Mouse (Mus musculus): ENCODE measurements around the gene Lrp4.

Lrp4 gene

DNA sequence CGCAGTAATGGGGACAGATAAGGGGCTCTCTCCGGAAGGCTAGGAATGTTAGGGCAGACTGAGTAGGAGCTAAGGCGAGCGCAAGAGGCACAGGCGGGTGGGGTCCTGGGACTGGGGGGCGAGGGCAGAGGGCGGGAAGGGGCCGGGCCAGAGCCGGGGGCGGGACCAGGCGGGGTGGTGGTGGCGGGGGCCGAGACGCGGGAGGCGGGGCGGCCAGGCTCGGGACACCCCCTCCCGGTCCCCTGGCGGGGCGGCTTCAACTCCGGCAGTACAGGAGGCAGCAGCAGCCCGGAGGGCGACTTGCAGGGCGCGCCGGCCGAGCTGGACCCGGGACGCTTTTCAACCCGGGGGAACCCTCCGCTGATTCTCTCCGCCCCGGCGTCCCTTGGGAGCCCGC is at the start of gene Lrp4:
Gene Lrp4 (plus strand): TSS at position 253 of the 397 bp plus-strand sequence.
- peak; percentile 44 for DNase-seq

DNA sequence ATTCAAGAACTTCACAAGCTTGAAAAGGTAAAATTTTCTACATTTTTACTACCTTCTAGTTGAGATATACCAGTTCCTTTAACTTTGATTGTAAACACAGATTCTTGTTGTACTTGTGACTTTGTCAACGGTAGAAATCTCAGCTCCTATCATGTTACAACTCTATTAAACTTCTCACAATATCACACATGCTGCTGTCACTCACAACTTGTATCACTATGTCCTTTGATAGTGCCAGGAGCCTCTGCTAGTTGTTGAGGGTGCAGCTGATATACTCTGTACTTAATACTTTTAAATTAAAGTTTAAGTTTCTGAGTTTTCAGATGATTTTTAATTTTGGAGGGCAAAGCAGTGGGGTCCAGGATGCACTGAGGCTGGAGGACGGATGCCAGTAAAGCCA is 49.3 kb upstream of the Lrp4 start:
- no peak for DNase-seq

DNA sequence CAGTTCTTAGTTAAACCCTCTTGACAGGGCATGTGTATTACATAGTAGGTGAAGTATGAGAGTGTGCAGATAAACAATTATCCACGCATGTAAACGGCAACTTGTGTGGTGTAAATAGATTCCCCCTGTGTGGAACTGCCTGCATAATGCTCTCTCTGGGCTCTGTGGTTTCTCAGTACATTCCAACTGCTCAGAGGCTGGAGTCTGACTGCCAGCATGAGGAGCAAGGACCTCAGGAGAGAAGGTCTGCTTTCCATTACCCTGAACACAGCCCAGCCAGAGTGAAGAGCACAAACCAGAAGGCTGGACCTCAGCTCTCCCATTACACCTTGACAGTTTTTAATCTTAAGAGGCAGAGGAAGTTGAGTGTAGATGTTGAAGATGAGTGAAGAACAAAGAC is 45.8 kb upstream of the Lrp4 start:
- no peak for DNase-seq

DNA sequence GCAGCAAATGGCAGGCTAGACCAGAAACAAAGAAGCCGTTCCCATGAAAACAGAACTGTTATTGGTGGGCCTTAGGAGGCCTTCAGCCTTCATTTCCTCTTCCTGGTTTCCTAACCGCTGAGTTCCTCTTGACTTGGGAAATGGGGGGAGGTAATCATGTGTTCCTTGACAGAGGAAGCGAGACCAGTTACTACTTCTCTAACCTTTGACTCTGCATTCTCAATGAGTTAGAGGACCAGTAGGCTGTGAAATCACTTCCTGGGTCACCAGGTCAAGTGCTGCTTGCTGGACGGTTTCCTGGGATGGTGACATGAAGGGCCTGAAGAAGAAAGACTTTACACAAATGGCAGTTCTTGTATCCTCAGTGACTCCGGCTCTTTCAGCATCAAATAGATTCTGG is 45.0 kb upstream of the Lrp4 start:
- peak; percentile 46 for DNase-seq

DNA sequence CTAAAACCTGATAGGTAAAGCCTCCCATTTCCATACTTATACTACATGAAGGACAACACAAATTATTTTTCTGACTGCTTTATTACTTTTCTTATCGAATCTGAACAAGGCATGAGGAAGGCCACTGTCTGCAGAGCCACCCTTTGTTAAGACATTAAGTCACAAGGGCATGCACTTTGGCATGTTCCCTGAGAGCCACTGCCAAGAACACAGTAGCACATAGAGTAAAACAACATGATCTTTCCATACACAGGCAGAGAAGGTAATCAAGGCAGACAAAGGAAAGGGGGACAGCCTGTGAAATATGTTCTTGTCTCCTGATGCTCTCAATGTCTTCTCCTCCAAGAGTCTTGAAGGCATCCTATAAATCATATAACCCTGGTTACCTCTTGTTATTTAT is 43.5 kb upstream of the Lrp4 start:
- no peak for DNase-seq

DNA sequence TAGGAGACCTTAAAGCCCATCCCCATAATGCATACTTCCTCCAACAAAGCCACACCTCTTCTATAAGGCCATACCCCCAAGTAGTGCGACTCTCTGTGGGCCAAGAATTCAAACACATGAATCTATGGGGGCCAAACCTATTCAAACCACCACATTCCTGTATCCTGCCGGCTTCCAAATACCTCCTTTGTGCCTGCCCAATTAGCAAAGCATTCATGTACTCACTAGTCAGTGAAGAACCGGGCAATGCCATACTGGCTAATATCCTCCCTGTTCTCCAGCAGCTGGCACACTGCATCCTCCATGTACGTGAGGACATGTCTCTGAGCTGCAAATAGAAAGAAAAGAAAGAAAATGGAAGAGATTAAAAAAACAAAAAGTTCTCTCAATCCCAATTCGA is 35.7 kb upstream of the Lrp4 start:
- DNase-seq = no peak

GRCm38 (mm10) chr2:91424061-91424720 is 33.1 kb upstream of the Lrp4 start:
- DNase-seq = no peak

- DNase-seq = no peak
Measured at GRCm38 (mm10) chr2:91426321-91426720, 31.0 kb upstream of the Lrp4 start.

DNA sequence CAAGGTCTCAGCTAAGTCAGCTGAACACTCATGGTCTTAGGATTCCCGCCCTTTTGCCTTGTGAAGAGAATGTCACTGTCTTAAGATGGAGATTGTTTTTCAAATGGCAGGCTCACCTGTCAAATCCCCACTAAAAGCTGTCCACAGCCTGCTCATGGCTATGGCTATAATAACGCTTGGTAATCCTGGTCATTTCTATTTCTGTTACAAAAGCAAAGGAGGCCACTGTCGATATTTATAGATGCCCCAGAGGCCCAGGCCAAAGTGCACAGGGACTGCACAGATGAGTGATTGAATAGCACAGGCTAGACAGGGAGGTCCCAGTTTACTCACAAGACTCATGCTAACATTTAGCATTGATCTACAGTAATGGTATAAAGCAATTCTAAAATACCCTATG is 28.2 kb upstream of the Lrp4 start:
- DNase-seq = no peak

GRCm38 (mm10) chr2:91429915-91430599 is 27.3 kb upstream of the Lrp4 start:
- no peak for DNase-seq

GRCm38 (mm10) chr2:91430600-91430919 is 26.8 kb upstream of the Lrp4 start:
- no peak for DNase-seq

- no peak for DNase-seq
Measured at GRCm38 (mm10) chr2:91436713-91437112, 20.6 kb upstream of the Lrp4 start.

- no peak for DNase-seq
Measured at GRCm38 (mm10) chr2:91437116-91437815, 20.0 kb upstream of the Lrp4 start.

DNA sequence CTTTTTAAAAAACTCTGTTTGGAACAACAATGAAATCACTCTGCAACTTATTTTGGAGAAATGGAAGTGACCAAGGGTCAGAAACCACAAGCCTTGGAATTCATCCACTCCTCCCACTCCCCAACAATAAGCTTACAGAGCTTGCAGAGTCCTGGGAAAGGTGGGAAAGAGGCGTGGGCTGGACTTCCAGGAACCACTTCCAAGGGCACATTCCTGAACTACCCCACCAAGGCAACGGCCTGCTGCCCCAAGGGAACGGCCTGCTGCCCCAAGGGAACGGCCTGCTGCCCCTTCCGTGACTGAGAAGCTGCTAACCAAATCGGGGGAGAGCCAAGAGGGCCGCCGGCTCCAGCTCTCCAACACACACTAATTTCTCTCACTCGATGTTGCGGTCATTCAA is 18.0 kb upstream of the Lrp4 start:
- DNase-seq = no peak

- DNase-seq = no peak
Measured at GRCm38 (mm10) chr2:91439876-91440275, 17.4 kb upstream of the Lrp4 start.

- no peak for DNase-seq
Measured at GRCm38 (mm10) chr2:91440686-91441085, 16.6 kb upstream of the Lrp4 start.

GRCm38 (mm10) chr2:91441715-91442114 is 15.6 kb upstream of the Lrp4 start:
- DNase-seq = no peak

DNA sequence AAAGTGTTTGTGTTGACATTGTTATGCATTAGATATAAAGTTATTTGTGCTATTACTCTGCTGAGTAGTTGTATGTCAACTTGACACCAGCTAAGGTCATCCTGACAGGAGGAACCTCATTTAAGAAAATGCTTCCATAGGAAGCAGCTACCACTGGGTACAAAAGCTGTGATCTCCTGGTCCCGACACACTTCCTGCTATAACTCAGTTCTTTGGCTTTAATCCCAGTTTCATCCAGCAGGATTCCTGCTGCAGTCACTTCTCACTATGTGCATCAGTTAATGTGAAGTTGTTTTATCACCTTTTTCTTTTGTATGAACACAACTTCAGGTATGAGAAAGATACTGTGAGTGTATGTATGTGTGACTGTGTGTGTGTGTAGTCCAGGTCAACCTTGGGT is 15.1 kb upstream of the Lrp4 start:
- no peak for DNase-seq

- peak; percentile 85 for DNase-seq
Measured at GRCm38 (mm10) chr2:91444286-91444892, 12.9 kb upstream of the Lrp4 start, which contains the start of gene 1110051M20Rik. 1110051M20Rik (minus strand) TSS chr2:91444704.

GRCm38 (mm10) chr2:91449662-91450061 is 7.6 kb upstream of the Lrp4 start:
- no peak for DNase-seq

DNA sequence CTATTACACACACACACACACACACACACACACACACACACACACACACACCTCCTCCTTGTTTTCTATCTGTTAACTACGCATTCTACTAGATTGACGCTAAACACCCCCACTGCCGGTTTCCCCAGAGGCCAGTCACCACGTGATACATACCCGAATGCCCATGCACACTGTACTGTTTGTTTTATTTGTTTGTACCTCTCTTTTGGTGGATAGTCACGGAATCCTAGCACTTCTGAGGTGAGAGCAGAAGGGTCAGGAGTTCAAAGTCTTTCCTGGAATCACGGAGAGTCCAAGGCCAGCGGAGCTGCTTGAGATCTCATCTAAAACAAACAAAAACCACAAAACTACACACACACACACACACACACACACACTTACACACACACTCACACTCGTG is 7.0 kb upstream of the Lrp4 start:
- peak; percentile 41 for DNase-seq

GRCm38 (mm10) chr2:91452658-91453057 is 4.7 kb upstream of the Lrp4 start:
- no peak for DNase-seq

- no peak for DNase-seq
Measured at GRCm38 (mm10) chr2:91453231-91454075, 3.9 kb upstream of the Lrp4 start.

Data from kidney, adult 11 months (tissue).